Mouse (Mus musculus) bone marrow macrophage, adult 2 months (primary cell): ENCODE results near the gene Shd.

Source experiments
- CTCF ChIP-seq: IDR thresholded peaks from 2 replicates; pipeline ENCODE4 v1.5.1; 2012; ENCODE audit warnings: low read depth, mild to moderate bottlenecking, low read length, moderate library complexity
- POLR2A ChIP-seq: IDR thresholded peaks from 2 replicates; pipeline ENCODE4 v1.6.1; 2012; ENCODE audit warnings: mild to moderate bottlenecking, low read depth, low read length, borderline replicate concordance

GRCm38 (mm10) chr17:56010681-56011080 is 40.4 kb downstream of the Shd start:
- TF ChIP-seq CTCF (peak; percentile 91), POLR2A (no peak)
